In genomic region chr16:29814039-29814438, GRCm38 (mm10) we compare ENCODE assay signal across 8 mouse cellular contexts.
DNase-seq lines count a peak whose midpoint lies in the region; ATAC-seq lines count a peak whose summit lies in the region.

No protein-coding gene starts in this region.

- 2% methylated on average over 31 of the region's 32 CpGs for WGBS in hindbrain, embryonic 16.5 days

- peak; percentile 80 for DNase-seq in R1 (ENCODE audit: low read depth, low spot score)
- peak; percentile 61 for DNase-seq in cerebellum, adult 9-11 months
- DNase-seq in gastrocnemius, adult 18-20 months (ENCODE audit: low spot score) = peak; percentile 87
- peak; percentile 40 to 82 for DNase-seq in left cerebral cortex, adult 9 months (ENCODE audit: low spot score in 2 of 2)
- peak; percentile 82 to 83 for DNase-seq in right cerebral cortex, postnatal 10 days (ENCODE audit: low spot score in 2 of 2)
- peak; percentile 56 for DNase-seq in urinary bladder, postnatal 10 days (ENCODE audit: low spot score)

- peak overlapping the region; percentile 94 for H3K9ac ChIP-seq in hindbrain, embryonic 16.5 days (ENCODE audit: low read depth, low read length)

- peak; percentile 81 for ATAC-seq in hindbrain, embryonic 16.5 days
- peak; percentile 95 for ATAC-seq in megakaryocyte progenitor cell, adult 5-6 weeks (replicated peaks; ENCODE audit: poor library complexity)

- peak overlapping the region; percentile 62 for H3K4me3 ChIP-seq in hindbrain, embryonic 16.5 days (ENCODE audit: low read length)

- H3K9me3 ChIP-seq in hindbrain, embryonic 16.5 days (ENCODE audit: control insufficient read depth, low read length) = no peaks in the 10 kb centered on the region

- H3K36me3 ChIP-seq in hindbrain, embryonic 16.5 days (ENCODE audit: control insufficient read depth, insufficient read depth, low read length) = no peaks in the 10 kb centered on the region

- H3K27me3 ChIP-seq in hindbrain, embryonic 16.5 days (replicated peaks; ENCODE audit: control insufficient read depth, insufficient read depth, low read length) = no peaks in the 10 kb centered on the region

- H3K4me1 ChIP-seq in hindbrain, embryonic 16.5 days (ENCODE audit: control insufficient read depth, insufficient read depth, low read depth, low read length) = peaks cover 12% of the 10 kb centered on the region

- peak overlapping the region; percentile 99 for H3K4me2 ChIP-seq in hindbrain, embryonic 16.5 days (ENCODE audit: low read length)

- peak overlapping the region; percentile 90 for H3K27ac ChIP-seq in hindbrain, embryonic 16.5 days (ENCODE audit: low read depth, low read length)

Comparison
In these comparisons a context has a peak if more than half of its experiments do, and no peak if none do; other contexts are left out.
1. Peak in every context shown above with its lines: DNase-seq, ATAC-seq, H3K4me3 ChIP-seq and H3K27ac ChIP-seq.